Mouse (Mus musculus) right cerebral cortex, postnatal 14 days (tissue): Measurements from ENCODE around the gene Nat9.

ENCODE experiments used
- DNase-seq: peaks from one replicate; pipeline ENCODE4 v3.0.0; 2022

Gene Nat9

GRCm38 (mm10) chr11:115150741-115151254, 36.9 kb downstream of the Nat9 start:
- no peak for DNase-seq

GRCm38 (mm10) chr11:115147813-115148212, 39.8 kb downstream of the Nat9 start:
- no peak for DNase-seq

- DNase-seq = no peak
Observed at GRCm38 (mm10) chr11:115141970-115142369, 45.7 kb downstream of the Nat9 start.

GRCm38 (mm10) chr11:115138597-115139262, 48.9 kb downstream of the Nat9 start:
- DNase-seq = no peak

GRCm38 (mm10) chr11:115133800-115134199, 53.9 kb downstream of the Nat9 start, which contains the start of gene Cd300lf:
Cd300lf (minus strand) TSS chr11:115133992.
- no peak for DNase-seq
